Mouse (Mus musculus) neural tube, embryonic 14.5 days (tissue): Measurements from ENCODE around the gene Axin2. TPM values are rescaled to one million over a fixed set of nuclear protein-coding genes. Genes with fewer than 3 reads are reported as not detected.

Source experiments
- ATAC-seq: fragments of 200-750 bp; cut with Nextera tagmentation; 2 replicates; pipeline ENCODE4 v1.8.0; 2017; ENCODE audit warnings: low read depth, mild to moderate bottlenecking, moderate TSS enrichment, moderate library complexity
- H3K27ac ChIP-seq: fragments of 300-500 bp; sonication (generic); 2 replicates; pipeline ENCODE4 v1.5.1; 2014; ENCODE audit warnings: low read depth, mild to moderate bottlenecking, control low read depth, low read length, moderate library complexity, mixed read lengths
- H3K27me3 ChIP-seq: fragments of 300-500 bp; sonication (generic); 2 replicates; pipeline ENCODE4 v1.6.1; 2014; ENCODE audit warnings: low read length; ENCODE audit not compliant: control insufficient read depth, insufficient read depth
- H3K36me3 ChIP-seq: fragments of 300-500 bp; sonication (generic); 2 replicates; pipeline ENCODE4 v1.6.1; 2014; ENCODE audit warnings: low read length, mixed read lengths; ENCODE audit not compliant: control insufficient read depth, insufficient read depth
- H3K4me1 ChIP-seq: fragments of 300-500 bp; sonication (generic); 2 replicates; pipeline ENCODE4 v1.6.1; 2014; ENCODE audit warnings: low read length; ENCODE audit not compliant: control insufficient read depth, insufficient read depth
- H3K4me2 ChIP-seq: fragments of 300-500 bp; sonication (generic); 2 replicates; pipeline ENCODE4 v1.6.1; 2014; ENCODE audit warnings: mild to moderate bottlenecking, low read depth, low read length, control low read depth
- H3K4me3 ChIP-seq: fragments of 300-500 bp; sonication (generic); 2 replicates; pipeline ENCODE4 v1.5.1; 2014; ENCODE audit warnings: low read depth, low read length, control low read depth, mixed read lengths
- H3K9ac ChIP-seq: fragments of 300-500 bp; sonication (generic); replicated peaks from 2 replicates; pipeline ENCODE4 v1.6.1; 2014; ENCODE audit warnings: low read depth, mild to moderate bottlenecking, control low read depth, low read length, mixed read lengths
- H3K9me3 ChIP-seq: fragments of 300-500 bp; sonication (generic); 2 replicates; pipeline ENCODE4 v1.6.1; 2016; ENCODE audit warnings: low read length; ENCODE audit not compliant: control insufficient read depth
- WGBS: fragments of 180-500 bp; shearing (Covaris S2); extraction: QIAGEN DNeasy Blood & Tissue Kit; methylation state at CpG from one replicate; pipeline ENCODE4 v1.1.7; 2014; 5-methylcytosine and 5-hydroxymethylcytosine counted together
- polyA plus RNA-seq: library from polyadenylated mRNA; unstranded; fragments of >200 nt; fragmentation: Nextera tagmentation; extraction: Ambion mirVana; gene quantifications from 2 replicates; pipeline ENCODE4 v1.2.1, GENCODE M21; 2014

The Axin2 gene
- polyA plus RNA-seq, 1 experiment from 2014 or later = 6.6 TPM

GRCm38 (mm10) chr11:108910903-108911302 lies 9.2 kb upstream of the Axin2 start:
- Histone ChIP-seq H3K27me3 (no peaks in the 10 kb centered on the region), H3K4me2 (no peak overlapping the region), H3K4me3 (no peak overlapping the region), H3K4me1 (peaks cover 3% of the 10 kb centered on the region; the same call in 1 of the 2 replicates), H3K9me3 (no peaks in the 10 kb centered on the region), H3K9ac (no peak overlapping the region), H3K36me3 (no peaks in the 10 kb centered on the region), H3K27ac (no peak overlapping the region)
- WGBS = 41% methylated on average over 7 of the region's 7 CpGs
- ATAC-seq = no peak

- Histone ChIP-seq H3K36me3 (no peaks in the 10 kb centered on the region), H3K4me3 (no peak overlapping the region), H3K4me1 (peaks cover 3% of the 10 kb centered on the region; the same call in 1 of the 2 replicates), H3K27me3 (no peaks in the 10 kb centered on the region), H3K4me2 (no peak overlapping the region), H3K27ac (no peak overlapping the region), H3K9ac (no peak overlapping the region), H3K9me3 (no peaks in the 10 kb centered on the region)
- ATAC-seq = no peak
- 97% methylated on average over 12 of the region's 12 CpGs for WGBS
Measured at GRCm38 (mm10) chr11:108912174-108912573, 8.0 kb upstream of the Axin2 start.

- Histone ChIP-seq H3K9ac (no peak overlapping the region), H3K27ac (no peak overlapping the region), H3K4me2 (peak overlapping the region; percentile 24; the same call in 1 of the 2 replicates), H3K4me1 (peaks cover 13% of the 10 kb centered on the region), H3K4me3 (no peak overlapping the region), H3K9me3 (no peaks in the 10 kb centered on the region), H3K27me3 (no peaks in the 10 kb centered on the region), H3K36me3 (no peaks in the 10 kb centered on the region)
- ATAC-seq = no peak
- 14% methylated on average over 12 of the region's 12 CpGs for WGBS
Measured at GRCm38 (mm10) chr11:108917422-108918324, 2.5 kb upstream of the Axin2 start.

GRCm38 (mm10) chr11:108920636-108921505 lies 722 bp downstream of the Axin2 start:
- WGBS = under 1% methylated on average over 79 of the region's 104 CpGs
- Histone ChIP-seq H3K4me3 (peak overlapping the region; percentile 90), H3K4me1 (peaks cover 43% of the 10 kb centered on the region)

DNA sequence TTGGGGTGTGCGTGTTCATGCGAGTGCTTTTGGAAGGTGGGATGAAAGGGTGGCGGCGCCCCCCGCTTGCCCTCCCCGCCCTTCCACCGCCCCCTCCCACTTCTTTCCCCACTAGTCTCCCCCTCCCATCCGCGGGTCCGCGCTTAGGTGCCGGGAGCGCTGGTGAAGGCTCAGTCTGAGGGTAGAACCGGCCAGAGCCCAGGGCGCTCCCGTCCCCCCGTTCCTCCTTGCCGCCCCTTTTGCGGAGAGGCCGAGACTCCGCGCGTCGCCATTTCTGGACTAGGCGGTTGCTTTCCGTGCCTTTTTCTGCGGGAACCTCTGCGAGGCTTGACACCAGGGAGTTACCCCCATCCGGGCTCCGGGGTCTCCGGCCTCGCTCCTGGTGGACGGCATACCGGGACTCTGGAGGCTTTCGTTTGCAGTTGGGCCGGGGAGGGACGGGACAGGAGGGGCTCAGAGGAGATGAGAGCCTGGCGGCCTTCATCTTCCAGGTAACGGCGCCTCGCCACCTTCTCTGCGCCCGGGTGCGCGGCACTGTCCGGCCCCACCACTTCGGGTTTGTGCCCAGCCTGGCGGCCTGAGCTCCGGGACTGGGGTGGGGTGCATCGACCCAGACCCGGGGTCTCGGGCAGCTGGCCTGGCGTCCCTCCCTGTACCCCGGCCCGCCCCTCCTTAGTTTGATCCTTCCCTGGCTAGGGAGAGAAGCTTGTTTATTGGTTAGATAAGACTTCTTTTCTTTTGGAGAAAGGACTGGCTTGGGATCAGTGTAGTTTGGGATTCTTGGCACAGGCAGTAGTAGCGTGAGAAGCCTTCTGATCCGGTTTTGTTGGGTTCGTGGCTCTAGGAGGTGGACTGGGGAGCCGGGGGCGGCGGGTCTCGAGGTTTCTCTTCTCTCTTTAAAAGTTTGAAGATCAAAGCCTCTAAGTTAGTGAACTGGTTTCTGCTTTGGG lies 1.6 kb downstream of the Axin2 start:
- Histone ChIP-seq H3K27ac (peak overlapping the region; percentile 96), H3K9ac (peak overlapping the region; percentile 86), H3K9me3 (no peaks in the 10 kb centered on the region), H3K4me2 (peak overlapping the region; percentile 96), H3K36me3 (no peaks in the 10 kb centered on the region), H3K27me3 (no peaks in the 10 kb centered on the region), H3K4me3 (peak overlapping the region; percentile 90), H3K4me1 (peaks cover 48% of the 10 kb centered on the region)
- WGBS = under 1% methylated on average over 54 of the region's 62 CpGs
- ATAC-seq = no peak; the same call in 1 of the 2 replicates

More at GRCm38 (mm10) chr11:108920636-108921505, 722 bp downstream of the Axin2 start:
- Histone ChIP-seq H3K36me3 (no peaks in the 10 kb centered on the region), H3K9me3 (no peaks in the 10 kb centered on the region), H3K27ac (peak overlapping the region; percentile 96), H3K9ac (peak overlapping the region; percentile 86), H3K27me3 (no peaks in the 10 kb centered on the region), H3K4me2 (peak overlapping the region; percentile 96)
- ATAC-seq = peak; percentile 83

GRCm38 (mm10) chr11:108922511-108923187 lies 2.5 kb downstream of the Axin2 start:
- ATAC-seq = no peak
- Histone ChIP-seq H3K9me3 (no peaks in the 10 kb centered on the region), H3K9ac (peak overlapping the region; percentile 86), H3K4me3 (peak overlapping the region; percentile 90), H3K36me3 (no peaks in the 10 kb centered on the region), H3K27me3 (no peaks in the 10 kb centered on the region), H3K4me1 (peaks cover 55% of the 10 kb centered on the region), H3K4me2 (peak overlapping the region; percentile 96), H3K27ac (no peak overlapping the region)
- WGBS = under 1% methylated on average over 31 of the region's 32 CpGs

DNA sequence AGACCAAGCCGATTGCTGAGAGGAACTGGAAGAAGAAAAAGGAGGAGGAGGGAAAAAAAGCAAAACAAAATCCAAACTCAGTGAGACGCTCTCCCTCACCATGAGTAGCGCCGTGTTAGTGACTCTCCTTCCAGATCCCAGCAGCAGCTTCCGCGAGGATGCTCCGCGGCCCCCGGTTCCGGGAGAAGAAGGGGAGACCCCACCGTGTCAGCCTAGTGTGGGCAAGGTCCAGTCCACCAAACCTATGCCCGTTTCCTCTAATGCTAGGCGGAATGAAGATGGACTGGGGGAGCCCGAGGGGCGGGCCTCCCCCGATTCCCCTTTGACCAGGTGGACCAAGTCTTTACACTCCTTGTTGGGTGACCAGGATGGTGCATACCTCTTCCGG lies 3.0 kb downstream of the Axin2 start:
- H3K27ac ChIP-seq = no peak overlapping the region
- WGBS = 2% methylated on average over 17 of the region's 17 CpGs
- H3K4me1 ChIP-seq = peaks cover 55% of the 10 kb centered on the region

DNA sequence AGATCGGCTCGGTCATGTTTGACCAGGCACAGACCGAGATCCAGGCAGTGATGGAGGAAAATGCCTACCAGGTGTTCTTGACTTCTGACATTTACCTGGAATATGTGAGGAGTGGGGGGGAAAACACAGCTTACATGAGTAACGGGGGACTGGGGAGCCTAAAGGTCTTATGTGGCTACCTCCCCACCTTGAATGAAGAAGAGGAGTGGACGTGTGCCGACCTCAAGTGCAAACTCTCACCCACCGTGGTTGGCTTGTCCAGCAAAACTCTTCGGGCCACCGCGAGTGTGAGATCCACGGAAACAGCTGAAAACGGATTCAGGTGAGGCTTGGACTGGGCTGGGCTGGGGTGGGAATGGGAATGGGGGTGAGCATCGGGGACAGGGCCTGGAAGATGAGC lies 3.6 kb downstream of the Axin2 start:
- peaks cover 61% of the 10 kb centered on the region for H3K4me1 ChIP-seq

More for the DNA sequence above, 3.0 kb downstream of the Axin2 start:
- Histone ChIP-seq H3K4me2 (peak overlapping the region; percentile 96), H3K9ac (peak overlapping the region; percentile 86), H3K27me3 (no peaks in the 10 kb centered on the region), H3K9me3 (no peaks in the 10 kb centered on the region), H3K4me3 (peak overlapping the region; percentile 90), H3K36me3 (no peaks in the 10 kb centered on the region)
- ATAC-seq = no peak

More for the DNA sequence above, 3.6 kb downstream of the Axin2 start:
- Histone ChIP-seq H3K36me3 (no peaks in the 10 kb centered on the region), H3K9me3 (no peaks in the 10 kb centered on the region), H3K4me2 (peak overlapping the region; percentile 96), H3K27me3 (no peaks in the 10 kb centered on the region), H3K4me3 (peak overlapping the region; percentile 90), H3K27ac (peak overlapping the region; percentile 22; the same call in 1 of the 2 replicates), H3K9ac (peak overlapping the region; percentile 86)
- 14% methylated on average over 13 of the region's 13 CpGs for WGBS
- ATAC-seq = no peak
